Mouse (Mus musculus) mammary gland, adult 2 months (tissue): ENCODE measurements around the gene Morc2b. TPM values are rescaled to one million over a fixed set of nuclear protein-coding genes. Genes with fewer than 3 reads are reported as not detected.

Experiments
- polyA plus RNA-seq: library from polyadenylated mRNA; depleted of rRNA; stranded (reverse); fragments of >200 nt; gene quantifications from 2 replicates; pipeline ENCODE4 v1.2.3, GENCODE M21; 2012; ENCODE audit warnings: low replicate concordance; rRNA removed

The Morc2b gene
- 0.03 TPM in 1 of 2 replicates, not detected in the other for polyA plus RNA-seq

DNA sequence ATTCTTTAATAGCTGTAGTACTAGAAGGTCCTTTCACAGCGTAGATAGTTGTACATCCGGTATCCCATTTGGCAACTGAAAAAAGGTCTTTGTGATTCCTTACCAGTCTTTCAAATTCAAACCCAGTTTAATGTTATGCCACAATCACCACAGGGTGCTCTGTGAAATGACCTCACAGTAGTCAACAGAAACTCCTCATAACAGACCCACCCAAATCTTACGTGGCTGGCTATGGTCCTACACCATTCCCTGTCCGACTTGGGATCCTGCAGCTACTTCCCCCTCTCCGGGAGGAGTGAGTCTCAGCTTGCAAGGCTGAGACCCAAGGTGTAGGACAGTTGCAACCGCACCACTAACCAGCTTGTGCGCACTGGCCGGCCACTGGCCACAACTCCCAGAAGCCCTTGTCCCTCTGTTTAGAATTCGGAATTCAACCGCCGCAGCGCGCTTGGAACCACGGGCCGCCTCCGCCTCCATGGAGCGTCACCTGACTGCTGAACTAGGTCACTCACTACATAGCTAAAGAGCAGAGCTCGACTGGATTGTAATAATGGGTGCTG is at the start of gene Morc2b:
Gene Morc2b, minus strand, starts transcription at position 423 of the 560 bp plus-strand sequence.

DNA sequence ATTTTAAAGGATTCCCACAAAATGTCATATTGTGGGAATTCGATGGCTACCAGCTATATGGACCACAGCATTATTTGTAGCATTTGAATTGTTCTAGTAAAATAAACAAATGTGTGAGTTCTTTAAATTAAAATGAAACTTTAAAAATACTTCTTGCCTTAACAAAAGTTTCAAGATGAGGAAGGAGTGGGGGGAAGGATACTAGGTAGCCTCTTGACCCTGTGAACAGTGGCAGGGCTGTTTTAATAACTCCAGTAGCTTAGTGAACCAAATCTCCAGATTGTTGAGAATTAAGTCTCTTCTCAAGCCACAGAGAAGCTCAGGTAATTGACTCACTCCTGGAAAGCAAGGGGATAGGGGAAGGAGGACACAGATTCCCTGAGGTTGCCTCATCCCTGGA is 28.7 kb upstream of the Morc2b start, which contains the start of gene Olfr55:
Gene Olfr55, plus strand, starts transcription at position 301 of the 400 bp plus-strand sequence.

DNA sequence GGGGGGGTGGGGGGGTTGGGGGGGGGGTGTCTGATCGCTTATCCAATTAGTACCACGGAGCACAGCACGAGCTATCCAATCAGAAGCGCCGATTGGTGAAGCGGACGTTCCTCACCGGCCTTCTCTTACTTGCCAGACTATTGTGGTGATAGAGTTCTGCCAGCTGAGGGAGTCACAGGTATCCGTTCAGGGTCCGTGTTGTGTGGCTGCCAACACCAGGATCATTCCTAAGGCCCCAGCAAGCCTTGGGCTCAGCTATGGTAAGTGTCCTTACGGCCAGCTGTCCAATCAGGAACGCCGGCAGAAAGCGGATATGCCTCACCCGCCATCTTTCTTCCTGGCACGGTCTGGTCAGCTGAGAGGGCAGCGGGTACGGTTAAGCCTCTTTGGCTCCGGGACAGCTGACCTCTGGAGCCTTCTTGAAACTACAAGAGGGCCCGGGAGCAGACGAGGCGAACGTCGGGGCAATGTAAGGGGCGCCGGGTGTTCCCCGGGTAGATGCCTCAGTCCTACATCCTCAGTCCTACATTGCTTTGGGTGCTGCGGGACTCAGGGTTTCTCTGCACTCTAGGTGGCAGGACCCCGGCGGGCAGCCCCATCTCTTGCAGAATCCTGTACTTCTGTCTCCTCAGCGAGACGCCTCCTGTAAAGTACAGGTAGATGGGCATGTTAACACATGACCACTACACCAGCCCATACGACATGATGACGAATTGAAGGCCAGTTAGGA is 50.1 kb downstream of the Morc2b start, which contains the start of gene Zfp563:
Gene Zfp563, plus strand, starts transcription at position 91 of the 730 bp plus-strand sequence.

DNA sequence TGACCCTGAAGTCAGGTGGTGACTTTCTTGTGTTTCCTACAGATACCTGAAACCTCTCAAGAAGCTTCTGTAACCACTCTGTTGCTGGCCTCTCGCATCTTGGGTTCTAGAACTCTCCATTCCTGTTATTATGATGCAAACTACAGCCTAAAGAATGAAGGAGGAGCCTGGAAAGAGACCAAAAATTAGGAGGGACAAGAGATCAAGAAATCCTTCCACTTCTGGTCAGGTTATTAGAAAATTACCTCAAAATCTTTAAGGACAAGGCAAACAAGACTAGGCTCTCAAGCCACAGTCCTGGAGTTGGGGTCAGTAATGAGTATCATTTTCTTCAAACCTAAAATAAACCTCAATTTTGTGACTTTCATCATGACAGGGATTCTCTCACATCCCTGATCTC is 71.5 kb downstream of the Morc2b start, which contains the start of gene 4921501E09Rik:
Gene 4921501E09Rik, minus strand, starts transcription at position 101 of the 400 bp plus-strand sequence.

Other genes with a start within 250 kb of the Morc2b start
- 0.50 and 1.4 TPM in 2 replicates for gene Zfp870, start 248.0 kb downstream of the Morc2b start, polyA plus RNA-seq
- gene Cyp4f14, start 222.3 kb downstream of the Morc2b start, polyA plus RNA-seq: 0.37 and 1.3 TPM in 2 replicates
- gene Cyp4f13, start 192.3 kb downstream of the Morc2b start, polyA plus RNA-seq: 53.0 and 79.9 TPM in 2 replicates
- 0.31 and 1.7 TPM in 2 replicates for gene Zfp472, start 173.9 kb downstream of the Morc2b start, polyA plus RNA-seq
- gene Zfp952, start 146.6 kb downstream of the Morc2b start, polyA plus RNA-seq: 2.3 and 5.2 TPM in 2 replicates
- 0.27 and 0.80 TPM in 2 replicates for gene Zfp763, start 106.3 kb downstream of the Morc2b start, polyA plus RNA-seq
- not detected in 2 replicates for gene 4921501E09Rik, start 71.6 kb downstream of the Morc2b start, polyA plus RNA-seq
- 1.1 and 1.9 TPM in 2 replicates for gene Zfp563, start 50.4 kb downstream of the Morc2b start, polyA plus RNA-seq
- gene Olfr55, start 28.8 kb upstream of the Morc2b start, polyA plus RNA-seq: not detected in 2 replicates
- not detected in 2 replicates for gene Olfr239, start 51.6 kb upstream of the Morc2b start, polyA plus RNA-seq
- 0.29 TPM in 1 of 2 replicates, not detected in the other for gene Olfr1564, start 82.0 kb upstream of the Morc2b start, polyA plus RNA-seq
- gene Zfp955a, start 115.5 kb upstream of the Morc2b start, polyA plus RNA-seq: 0.61 and 1.7 TPM in 2 replicates
- not detected in 2 replicates for gene Olfr63, start 125.0 kb upstream of the Morc2b start, polyA plus RNA-seq
- gene Zfp955b, start 149.9 kb upstream of the Morc2b start, polyA plus RNA-seq: 1.2 and 2.5 TPM in 2 replicates
- gene Zfp81, start 219.2 kb upstream of the Morc2b start, polyA plus RNA-seq: 0.70 and 1.8 TPM in 2 replicates